Mouse (Mus musculus) heart, embryonic 12.5 days (tissue): ENCODE measurements at regions not wholly inside any gene's neighbourhood (a gene's known extent, or its start where the extent isn't known, plus 50 kb on each side); places are given as distances from the start of the nearest gene placed in this dataset.

Experiments used
- ATAC-seq: fragments of 200-750 bp; cut with Nextera tagmentation; 2 replicates; pipeline ENCODE4 v1.8.0; 2017; ENCODE audit warnings: moderate TSS enrichment, moderate library complexity; ENCODE audit not compliant: insufficient number of reproducible peaks, low FRiP score
- H3K27ac ChIP-seq: fragments of 300-500 bp; sonication (generic); 2 replicates; pipeline ENCODE4 v1.5.1; 2016; ENCODE audit warnings: mild to moderate bottlenecking, moderate library complexity; ENCODE audit not compliant: poor library complexity, severe bottlenecking
- H3K27me3 ChIP-seq: fragments of 300-500 bp; sonication (generic); replicated peaks from 2 replicates; pipeline ENCODE4 v1.6.1; 2016; ENCODE audit warnings: mild to moderate bottlenecking, moderate library complexity
- H3K36me3 ChIP-seq: fragments of 300-500 bp; sonication (generic); 2 replicates; pipeline ENCODE4 v1.6.1; 2016; ENCODE audit warnings: mild to moderate bottlenecking, moderate library complexity
- H3K4me1 ChIP-seq: fragments of 300-500 bp; sonication (generic); replicated peaks from 2 replicates; pipeline ENCODE4 v1.6.1; 2016; ENCODE audit warnings: mild to moderate bottlenecking
- H3K4me2 ChIP-seq: fragments of 300-500 bp; sonication (generic); 2 replicates; pipeline ENCODE4 v1.6.1; 2016; ENCODE audit warnings: mild to moderate bottlenecking, moderate library complexity
- H3K4me3 ChIP-seq: fragments of 300-500 bp; sonication (generic); 2 replicates; pipeline ENCODE4 v1.5.1; 2016; ENCODE audit warnings: mild to moderate bottlenecking
- H3K9ac ChIP-seq: fragments of 300-500 bp; sonication (generic); 2 replicates; pipeline ENCODE4 v1.6.1; 2016; ENCODE audit warnings: mild to moderate bottlenecking, moderate library complexity
- H3K9me3 ChIP-seq: fragments of 300-500 bp; sonication (generic); replicated peaks from 2 replicates; pipeline ENCODE4 v1.6.1; 2016; ENCODE audit warnings: mild to moderate bottlenecking, moderate library complexity
- WGBS: fragments of 180-500 bp; shearing (Covaris S2); methylation state at CpG from one replicate; pipeline ENCODE4 v1.1.7; 2016; 5-methylcytosine and 5-hydroxymethylcytosine counted together

- WGBS: 89% methylated on average over 5 of the region's 5 CpGs
- Histone ChIP-seq H3K27me3 (no peaks in the 10 kb centered on the region), H3K9ac (no peak overlapping the region), H3K27ac (no peak overlapping the region), H3K4me2 (no peak overlapping the region), H3K4me3 (no peak overlapping the region), H3K9me3 (no peaks in the 10 kb centered on the region), H3K36me3 (no peaks in the 10 kb centered on the region), H3K4me1 (no peaks in the 10 kb centered on the region)
- no peak for ATAC-seq
Measured at GRCm38 (mm10) chr13:101625922-101626321, 142.1 kb downstream of the Pik3r1 start.

- WGBS: 42% methylated on average over 5 of the region's 5 CpGs
- Histone ChIP-seq H3K4me2 (no peak overlapping the region), H3K9ac (no peak overlapping the region), H3K36me3 (no peaks in the 10 kb centered on the region), H3K4me3 (no peak overlapping the region), H3K9me3 (no peaks in the 10 kb centered on the region), H3K27ac (no peak overlapping the region), H3K27me3 (no peaks in the 10 kb centered on the region), H3K4me1 (no peaks in the 10 kb centered on the region)
- ATAC-seq: no peak
Measured at GRCm38 (mm10) chr13:101624179-101624581, 143.8 kb downstream of the Pik3r1 start.

GRCm38 (mm10) chr13:101622649-101623048, 145.4 kb downstream of the Pik3r1 start:
- H3K27ac ChIP-seq: no peak overlapping the region
- no peak overlapping the region for H3K4me3 ChIP-seq
- no peaks in the 10 kb centered on the region for H3K36me3 ChIP-seq
- H3K4me1 ChIP-seq: no peaks in the 10 kb centered on the region
- no peak overlapping the region for H3K4me2 ChIP-seq
- no peak for ATAC-seq
- no peaks in the 10 kb centered on the region for H3K27me3 ChIP-seq
- H3K9me3 ChIP-seq: no peaks in the 10 kb centered on the region
- WGBS: 83% methylated on average over 2 of the region's 2 CpGs
- H3K9ac ChIP-seq: no peak overlapping the region

- H3K4me3 ChIP-seq: no peak overlapping the region
- no peaks in the 10 kb centered on the region for H3K9me3 ChIP-seq
- H3K36me3 ChIP-seq: no peaks in the 10 kb centered on the region
- no peaks in the 10 kb centered on the region for H3K4me1 ChIP-seq
- no peak overlapping the region for H3K4me2 ChIP-seq
- WGBS: 75% methylated on average over 3 of the region's 3 CpGs
- no peak for ATAC-seq
- no peaks in the 10 kb centered on the region for H3K27me3 ChIP-seq
- H3K9ac ChIP-seq: no peak overlapping the region
- no peak overlapping the region for H3K27ac ChIP-seq
Measured at GRCm38 (mm10) chr13:101620660-101621059, 147.4 kb downstream of the Pik3r1 start.

- no peak overlapping the region for H3K4me2 ChIP-seq
- WGBS: 87% methylated on average over 1 of the region's 1 CpGs
- H3K4me1 ChIP-seq: no peaks in the 10 kb centered on the region
- H3K4me3 ChIP-seq: no peak overlapping the region
- H3K27ac ChIP-seq: no peak overlapping the region
- H3K36me3 ChIP-seq: no peaks in the 10 kb centered on the region
- no peaks in the 10 kb centered on the region for H3K27me3 ChIP-seq
- no peaks in the 10 kb centered on the region for H3K9me3 ChIP-seq
- no peak for ATAC-seq
- H3K9ac ChIP-seq: no peak overlapping the region
Measured at GRCm38 (mm10) chr13:101619154-101619553, 148.9 kb downstream of the Pik3r1 start.

GRCm38 (mm10) chr13:101612786-101613185, 155.2 kb downstream of the Pik3r1 start:
- Histone ChIP-seq H3K9ac (no peak overlapping the region), H3K36me3 (no peaks in the 10 kb centered on the region), H3K4me1 (no peaks in the 10 kb centered on the region), H3K4me2 (no peak overlapping the region), H3K9me3 (no peaks in the 10 kb centered on the region), H3K27me3 (no peaks in the 10 kb centered on the region), H3K4me3 (no peak overlapping the region), H3K27ac (no peak overlapping the region)
- 75% methylated on average over 2 of the region's 2 CpGs for WGBS
- ATAC-seq: no peak

GRCm38 (mm10) chr13:101611725-101612124, 156.3 kb downstream of the Pik3r1 start:
- no peaks in the 10 kb centered on the region for H3K27me3 ChIP-seq
- H3K4me1 ChIP-seq: no peaks in the 10 kb centered on the region
- H3K4me3 ChIP-seq: no peak overlapping the region
- no peak overlapping the region for H3K9ac ChIP-seq
- H3K9me3 ChIP-seq: no peaks in the 10 kb centered on the region
- peak; percentile 97 for ATAC-seq
- no peak overlapping the region for H3K27ac ChIP-seq
- no peak overlapping the region for H3K4me2 ChIP-seq
- no peaks in the 10 kb centered on the region for H3K36me3 ChIP-seq
- WGBS: 53% methylated on average over 6 of the region's 6 CpGs

GRCm38 (mm10) chr13:101606184-101606730, 161.8 kb downstream of the Pik3r1 start:
- ATAC-seq: no peak
- Histone ChIP-seq H3K27ac (no peak overlapping the region), H3K4me2 (no peak overlapping the region), H3K27me3 (no peaks in the 10 kb centered on the region), H3K9ac (no peak overlapping the region), H3K4me3 (no peak overlapping the region), H3K36me3 (no peaks in the 10 kb centered on the region), H3K9me3 (no peaks in the 10 kb centered on the region), H3K4me1 (no peaks in the 10 kb centered on the region)
- 89% methylated on average over 1 of the region's 1 CpGs for WGBS

- Histone ChIP-seq H3K27me3 (no peaks in the 10 kb centered on the region), H3K9me3 (no peaks in the 10 kb centered on the region), H3K27ac (no peak overlapping the region), H3K9ac (no peak overlapping the region), H3K4me1 (no peaks in the 10 kb centered on the region), H3K4me3 (no peak overlapping the region), H3K4me2 (no peak overlapping the region), H3K36me3 (no peaks in the 10 kb centered on the region)
- 79% methylated on average over 4 of the region's 4 CpGs for WGBS
- ATAC-seq: no peak
Measured at GRCm38 (mm10) chr13:101605685-101606084, 162.3 kb downstream of the Pik3r1 start.

- Histone ChIP-seq H3K36me3 (no peaks in the 10 kb centered on the region), H3K9me3 (no peaks in the 10 kb centered on the region), H3K4me3 (no peak overlapping the region), H3K4me1 (no peaks in the 10 kb centered on the region), H3K9ac (no peak overlapping the region), H3K27me3 (no peaks in the 10 kb centered on the region), H3K27ac (no peak overlapping the region), H3K4me2 (no peak overlapping the region)
- no peak for ATAC-seq
- 74% methylated on average over 4 of the region's 4 CpGs for WGBS
Measured at GRCm38 (mm10) chr13:101605051-101605450, 163.0 kb downstream of the Pik3r1 start.

GRCm38 (mm10) chr13:101598126-101598485, 169.9 kb downstream of the Pik3r1 start:
- Histone ChIP-seq H3K27me3 (no peaks in the 10 kb centered on the region), H3K36me3 (no peaks in the 10 kb centered on the region), H3K27ac (no peak overlapping the region), H3K9me3 (no peaks in the 10 kb centered on the region), H3K4me3 (no peak overlapping the region), H3K9ac (no peak overlapping the region), H3K4me1 (peaks cover 10% of the 10 kb centered on the region), H3K4me2 (no peak overlapping the region)
- WGBS: 86% methylated on average over 7 of the region's 7 CpGs
- ATAC-seq: no peak
